Mouse (Mus musculus): Measurements from ENCODE around the gene Pxn.
"Not testable (repeated sequence)": the region's sequence is repeated elsewhere in the genome, so short reads cannot be mapped to it uniquely, and the experiment has no call there.

Pxn gene

DNA sequence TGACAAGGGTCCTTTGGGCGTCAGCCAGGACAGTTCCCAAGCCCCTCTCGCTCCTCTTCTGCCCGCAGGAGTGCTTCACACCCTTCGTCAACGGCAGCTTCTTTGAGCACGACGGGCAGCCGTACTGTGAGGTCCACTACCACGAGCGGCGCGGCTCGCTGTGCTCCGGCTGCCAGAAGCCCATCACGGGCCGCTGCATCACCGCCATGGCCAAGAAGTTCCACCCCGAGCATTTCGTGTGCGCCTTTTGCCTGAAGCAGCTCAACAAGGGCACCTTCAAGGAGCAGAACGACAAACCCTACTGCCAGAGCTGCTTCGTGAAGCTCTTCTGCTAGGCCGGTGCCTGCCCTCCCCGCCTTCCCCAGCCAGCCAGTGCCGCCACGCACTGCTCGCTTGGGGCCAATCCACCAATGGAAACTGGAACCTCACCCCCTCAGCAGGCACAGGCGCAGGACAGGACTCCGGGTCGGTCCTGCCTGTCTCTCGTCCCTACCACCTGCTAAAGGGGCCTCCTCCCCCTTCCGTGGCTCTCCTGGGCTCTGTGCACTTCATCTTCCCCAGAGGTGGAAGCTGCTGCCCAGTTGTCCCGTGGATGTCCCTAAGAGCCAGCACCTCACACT, 47.4 kb downstream of the Pxn start:
- DNase-seq (ENCODE audit: extremely low spot score) = no peak

- DNase-seq (ENCODE audit: extremely low spot score) = no peak
Measured at GRCm38 (mm10) chr5:115554536-115555291, 48.2 kb downstream of the Pxn start.

GRCm38 (mm10) chr5:115556217-115556616, 49.7 kb downstream of the Pxn start:
- peak; percentile 86 for DNase-seq (ENCODE audit: extremely low spot score)

GRCm38 (mm10) chr5:115558182-115558794, 51.8 kb downstream of the Pxn start:
- DNase-seq (ENCODE audit: extremely low spot score) = no peak

- peak; percentile 99 for DNase-seq (ENCODE audit: extremely low spot score)
Measured at GRCm38 (mm10) chr5:115559237-115560101, 53.0 kb downstream of the Pxn start, which contains the start of gene Rplp0. TSS of gene Rplp0 (plus strand) at chr5:115559467.

DNA sequence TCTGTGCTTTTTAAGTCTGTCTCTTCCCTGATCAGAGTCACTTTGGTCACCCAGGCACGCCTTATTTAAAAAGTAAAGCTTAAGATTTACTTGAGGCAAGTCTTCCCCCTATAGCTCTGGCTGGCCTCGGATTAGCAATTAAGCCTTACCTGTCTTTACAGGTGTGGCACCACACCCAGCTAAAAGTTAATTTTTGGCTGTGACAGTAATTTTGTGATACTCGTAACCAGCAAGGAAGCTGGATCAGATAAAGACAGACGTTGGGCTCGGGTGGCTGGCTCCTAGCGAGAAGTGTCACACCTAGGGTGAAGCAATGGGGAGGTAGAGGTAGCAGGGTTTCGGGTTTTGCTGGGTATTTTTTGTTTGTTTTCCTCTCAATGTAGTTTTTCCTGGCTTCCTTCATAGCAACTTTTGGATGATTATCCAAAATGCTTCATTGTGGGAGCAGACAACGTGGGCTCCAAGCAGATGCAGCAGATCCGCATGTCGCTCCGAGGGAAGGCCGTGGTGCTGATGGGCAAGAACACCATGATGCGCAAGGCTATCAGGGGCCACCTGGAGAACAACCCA, 53.9 kb downstream of the Pxn start:
- DNase-seq (ENCODE audit: extremely low spot score) = no peak

- peak; percentile 47 for DNase-seq (ENCODE audit: extremely low spot score)
Measured at GRCm38 (mm10) chr5:115563771-115564585, 57.5 kb downstream of the Pxn start.

- DNase-seq (ENCODE audit: extremely low spot score) = peak; percentile 84
Measured at GRCm38 (mm10) chr5:115564737-115565393, 58.4 kb downstream of the Pxn start, which contains the start of gene Gcn1l1. TSS of gene Gcn1l1 (plus strand) at chr5:115565254.

DNA sequence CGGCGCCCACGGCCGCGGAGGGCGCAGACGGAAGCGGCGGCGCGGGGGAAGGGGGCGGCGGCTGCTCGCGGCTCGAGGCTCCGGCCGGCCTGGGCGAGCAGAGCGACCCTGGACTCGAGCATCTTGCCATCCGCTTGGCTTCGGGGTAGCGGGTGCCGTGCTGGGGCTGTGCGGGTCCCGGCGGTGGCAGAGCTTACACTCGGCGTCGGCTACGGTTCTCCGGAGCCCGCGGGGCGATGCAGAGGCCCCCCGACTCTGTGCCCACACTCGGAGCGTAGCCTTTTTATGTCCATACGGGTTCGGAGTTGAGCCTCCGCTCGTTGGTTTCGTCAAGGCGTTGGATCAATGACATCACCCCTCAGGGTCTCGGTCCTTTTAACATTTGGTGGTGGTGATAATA, 58.9 kb downstream of the Pxn start:
- DNase-seq (ENCODE audit: extremely low spot score) = no peak

DNA sequence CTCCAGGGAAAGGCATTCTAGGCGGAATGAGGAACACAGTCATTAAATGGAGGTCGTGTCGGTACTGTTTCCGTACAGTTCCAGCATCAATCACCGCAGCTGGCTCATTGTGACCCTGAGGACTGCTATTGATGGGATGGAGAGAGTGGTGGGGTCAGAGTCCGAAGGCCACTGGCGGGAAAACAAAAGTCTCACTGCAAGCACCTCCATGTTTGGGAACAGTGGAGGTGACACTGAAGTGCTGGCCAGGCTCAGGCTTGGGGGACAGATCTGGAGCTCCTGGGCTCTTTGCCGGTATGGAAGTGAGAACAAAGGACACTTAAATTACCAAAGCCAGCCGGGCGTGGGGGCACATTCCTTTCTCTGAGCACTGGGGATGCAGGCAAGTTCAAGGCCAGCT, 62.2 kb downstream of the Pxn start:
- DNase-seq (ENCODE audit: extremely low spot score) = no peak

- no peak for DNase-seq (ENCODE audit: extremely low spot score)
Measured at GRCm38 (mm10) chr5:115569308-115569707, 62.8 kb downstream of the Pxn start.

DNA sequence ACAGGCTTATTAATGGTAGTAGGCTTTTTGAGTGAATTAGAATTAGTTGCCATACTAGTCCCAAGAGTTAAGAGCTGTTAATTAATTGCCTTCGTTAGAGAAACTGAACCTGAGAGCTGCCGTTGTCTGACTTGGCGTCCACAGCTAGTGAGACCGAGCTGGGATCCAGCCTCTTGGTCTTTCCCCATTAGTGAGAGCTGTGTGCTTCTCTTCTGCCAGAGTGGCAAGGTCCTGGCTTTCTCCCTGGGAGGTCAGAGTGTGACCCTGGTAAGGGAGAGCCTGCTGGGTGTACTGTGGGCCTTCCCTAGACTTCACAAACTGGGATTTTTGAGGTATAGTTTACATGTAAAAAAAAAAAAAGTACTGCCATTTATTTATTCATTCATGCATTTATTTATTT, 63.2 kb downstream of the Pxn start:
- no peak for DNase-seq (ENCODE audit: extremely low spot score)

GRCm38 (mm10) chr5:115571086-115571485, 64.6 kb downstream of the Pxn start:
- no peak for DNase-seq (ENCODE audit: extremely low spot score)

DNA sequence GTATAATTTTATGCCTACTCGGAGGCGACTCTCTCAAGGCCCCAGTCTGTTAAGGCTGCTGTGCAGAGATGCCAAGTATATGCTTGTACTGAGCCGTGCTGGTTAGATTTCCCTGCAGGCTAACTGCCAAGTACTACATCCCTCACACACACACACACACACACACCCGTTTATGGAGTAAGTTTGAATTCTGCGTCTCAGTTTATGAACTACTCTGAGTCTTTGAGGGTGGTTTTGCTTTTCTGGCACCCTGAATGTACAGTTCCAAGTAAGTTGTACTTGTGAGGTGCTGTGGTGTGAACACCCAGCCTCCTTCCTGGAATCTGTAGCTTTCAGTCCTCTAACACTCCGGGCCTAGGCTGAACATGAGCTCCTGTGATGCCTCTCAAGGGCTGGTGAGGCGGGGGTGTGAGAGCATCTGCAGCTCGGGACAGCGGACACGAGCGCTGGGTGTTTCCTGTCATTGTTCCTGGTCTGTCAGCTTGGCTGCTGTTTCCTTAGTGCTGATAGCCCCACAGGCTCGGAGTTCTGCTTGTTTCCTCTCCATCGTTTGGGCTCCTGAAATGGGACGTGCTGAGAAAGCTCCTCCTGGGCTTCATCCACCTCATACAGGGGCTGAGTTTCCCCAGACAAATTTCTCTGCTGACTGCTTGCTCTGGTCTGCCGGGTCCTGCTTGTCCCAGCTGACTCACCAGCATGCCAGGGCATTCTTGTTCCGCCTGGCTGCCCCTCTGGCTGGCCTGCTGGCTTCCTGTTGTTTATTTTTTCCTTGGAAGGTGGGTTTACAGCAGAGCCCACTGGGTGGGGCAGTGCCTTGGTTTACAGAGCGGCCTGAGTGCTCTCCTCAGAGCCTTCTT, 66.4 kb downstream of the Pxn start:
- no peak for DNase-seq (ENCODE audit: extremely low spot score)

DNA sequence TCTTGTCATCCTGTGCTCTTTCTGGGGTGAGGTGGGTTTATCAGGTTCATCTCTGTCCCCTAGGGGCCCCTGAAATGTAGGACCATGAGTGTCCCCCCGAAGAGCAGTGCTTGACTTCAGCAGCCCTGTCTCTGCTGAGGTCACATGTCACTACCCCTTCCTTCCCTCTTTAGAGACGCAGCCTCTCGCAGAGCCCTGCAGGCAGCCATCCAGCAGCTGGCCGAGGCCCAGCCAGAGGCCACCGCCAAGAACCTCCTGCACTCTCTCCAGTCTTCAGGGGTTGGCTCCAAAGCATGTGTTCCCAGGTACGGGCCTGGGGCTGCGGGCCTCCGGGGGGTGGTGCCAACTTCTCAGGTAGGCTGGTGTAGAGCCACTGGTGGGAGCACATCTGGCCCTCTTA, 68.5 kb downstream of the Pxn start:
- DNase-seq (ENCODE audit: extremely low spot score) = no peak

DNA sequence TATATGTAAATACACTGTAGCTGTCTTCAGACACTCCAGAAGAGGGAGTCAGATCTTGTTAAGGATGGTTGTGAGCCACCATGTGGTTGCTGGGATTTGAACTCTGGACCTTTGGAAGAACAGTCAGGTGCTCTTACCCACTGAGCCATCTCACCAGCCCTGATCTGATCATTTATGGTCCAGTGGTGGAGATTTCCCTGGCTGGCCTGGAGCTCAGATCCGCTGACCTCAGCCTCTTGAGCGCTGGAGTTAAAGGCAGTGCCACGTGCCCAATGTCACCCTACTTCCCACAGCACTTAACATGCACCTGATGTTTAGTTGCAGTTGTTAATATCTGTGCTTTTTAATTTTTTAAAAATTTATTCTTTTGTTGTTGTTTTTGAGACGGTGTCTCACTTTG, 71.2 kb downstream of the Pxn start:
- DNase-seq (ENCODE audit: extremely low spot score) = not testable (repeated sequence)

DNA sequence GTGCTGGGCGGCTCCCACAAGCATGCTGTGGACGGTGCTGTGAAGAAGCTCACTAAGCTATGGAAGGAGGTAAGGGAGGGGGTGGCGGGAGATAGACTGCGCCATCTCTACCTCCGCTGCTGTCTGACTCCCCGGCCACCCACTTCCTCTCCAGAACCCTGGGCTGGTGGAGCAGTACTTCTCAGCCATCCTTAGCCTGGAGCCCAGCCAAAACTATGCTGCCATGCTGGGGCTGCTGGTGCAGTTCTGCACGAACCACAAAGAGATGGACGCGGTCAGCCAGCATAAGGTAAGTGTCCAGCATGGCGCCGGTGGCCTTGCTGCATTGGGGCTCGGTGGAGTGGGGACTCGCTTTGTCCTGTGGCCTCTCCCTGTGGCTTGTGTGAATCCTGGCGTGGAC, 72.4 kb downstream of the Pxn start:
- DNase-seq (ENCODE audit: extremely low spot score) = no peak

DNA sequence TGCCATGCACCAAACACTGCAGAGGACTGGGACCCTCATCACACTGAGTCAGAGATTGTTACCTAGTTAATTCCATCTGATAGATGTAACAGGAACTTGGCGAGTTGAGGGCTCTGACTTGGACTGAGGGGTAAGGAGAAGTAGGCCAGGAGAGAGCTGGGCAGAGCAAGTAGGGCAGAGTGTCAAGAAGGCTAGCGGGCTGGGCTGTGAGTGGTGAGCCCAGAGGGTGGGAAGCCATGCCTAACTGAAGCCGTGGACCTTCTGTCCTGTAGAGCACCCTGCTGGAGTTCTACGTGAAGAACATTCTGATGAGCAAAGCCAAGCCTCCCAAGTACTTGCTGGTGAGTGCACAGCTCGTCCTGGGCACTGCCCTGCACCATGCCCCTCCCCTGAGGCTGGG, 72.9 kb downstream of the Pxn start:
- no peak for DNase-seq (ENCODE audit: extremely low spot score)
